23 mouse cellular contexts compared by ENCODE assay signal in the genomic region with DNA sequence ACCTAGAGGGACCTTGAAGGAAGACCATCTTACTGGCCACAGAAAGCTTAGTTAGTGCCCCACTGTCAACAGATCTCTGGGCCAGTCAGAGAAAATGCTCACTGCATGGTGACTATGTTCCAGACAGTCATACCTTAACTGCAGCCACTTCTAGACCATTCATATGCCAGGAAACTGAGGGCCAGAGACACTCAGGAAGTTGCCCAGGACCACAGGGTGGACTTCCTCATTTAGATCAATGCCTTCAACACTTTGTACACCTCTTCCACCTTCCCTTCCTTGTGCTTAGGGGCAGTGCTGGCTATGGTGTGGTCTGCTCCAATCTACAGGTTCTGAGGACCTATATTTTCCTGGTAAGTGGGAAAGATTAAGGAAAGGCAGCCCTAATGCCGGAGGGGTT. TPM values are rescaled to one million over a fixed set of nuclear protein-coding genes. Genes with fewer than 3 reads are reported as not detected.
"Had no signal": no experiment of that assay in that cellular context is flagged by ENCODE, and none has a peak within 500 bp of the region (broad histone marks: within the 10 kb centered on the region; RNA-seq: fewer than 3 reads in every experiment).

No protein-coding gene starts in this region.

- H3K27me3 ChIP-seq: lung, embryonic 15.5 days; midbrain, embryonic 13.5 days; midbrain, embryonic 15.5 days; neural tube, embryonic 12.5 days; stomach, embryonic 15.5 days had no signal

- H3K9ac ChIP-seq: liver, postnatal 0 days; lung, embryonic 15.5 days; midbrain, embryonic 13.5 days; midbrain, embryonic 15.5 days; neural tube, embryonic 12.5 days; stomach, embryonic 15.5 days had no signal

- DNase-seq: liver, postnatal 0 days; lung, adult 2 months; lung, postnatal 14 days; lung, postnatal 36 days; right cerebral cortex, postnatal 14 days; thymus, adult 2 months; thymus, postnatal 25 days; thymus, postnatal 4 days had no signal

- H3K36me3 ChIP-seq: lung, embryonic 15.5 days; midbrain, embryonic 13.5 days; midbrain, embryonic 15.5 days; neural tube, embryonic 12.5 days; stomach, embryonic 15.5 days had no signal

- H3K27ac ChIP-seq: lung, embryonic 15.5 days; macrophage; midbrain, embryonic 13.5 days; midbrain, embryonic 15.5 days; neural tube, embryonic 12.5 days; stomach, embryonic 15.5 days; stomach, postnatal 0 days had no signal

- ATAC-seq: liver, postnatal 0 days; lung, postnatal 0 days; midbrain, embryonic 13.5 days; midbrain, embryonic 15.5 days had no signal

- H3K4me1 ChIP-seq: lung, embryonic 15.5 days had no signal

- H3K4me2 ChIP-seq: lung, embryonic 15.5 days; midbrain, embryonic 11.5 days; midbrain, embryonic 13.5 days; midbrain, embryonic 15.5 days; neural tube, embryonic 12.5 days; stomach, embryonic 15.5 days had no signal

- H3K4me3 ChIP-seq: lung, embryonic 15.5 days; megakaryocyte, embryonic 14.5 days; midbrain, embryonic 13.5 days; midbrain, embryonic 15.5 days; neural tube, embryonic 12.5 days; stomach, embryonic 15.5 days had no signal

- H3K9me3 ChIP-seq: lung, embryonic 15.5 days; megakaryocyte, embryonic 14.5 days; midbrain, embryonic 13.5 days; midbrain, embryonic 15.5 days; neural tube, embryonic 12.5 days; stomach, embryonic 15.5 days had no signal

RNA-seq across cellular contexts. Expression of a gene that starts 43.3 kb away (rescaled TPM):
- total RNA-seq: midbrain, postnatal 0 days; neutrophil, adult 5-6 weeks had no signal
- polyA plus RNA-seq: liver, postnatal 0 days; lung, adult 2 months; lung, embryonic 15.5 days; lung, postnatal 0 days; macrophage; midbrain, embryonic 11.5 days; midbrain, embryonic 13.5 days; midbrain, embryonic 15.5 days; midbrain, postnatal 0 days; neural tube, embryonic 12.5 days; neural tube, embryonic 14.5 days; spleen, adult 2 months; stomach, embryonic 15.5 days; stomach, postnatal 0 days; thymus, adult 2 months; urinary bladder, adult 2 months had no signal
